Mouse (Mus musculus) limb, embryonic 10.5 days (tissue): ENCODE data around the gene Elavl4. TPM values are rescaled to one million over a fixed set of nuclear protein-coding genes. Genes with fewer than 3 reads are reported as not detected.

Experiments
- DNase-seq: peaks from one replicate; pipeline ENCODE4 v3.0.0-alpha.2; 2017; ENCODE audit warnings: low spot score
- H3K27ac ChIP-seq: fragments of 300-500 bp; sonication (generic); 2 replicates; pipeline ENCODE4 v1.5.1; 2016; ENCODE audit warnings: mild to moderate bottlenecking
- H3K27me3 ChIP-seq: fragments of 300-500 bp; sonication (generic); 2 replicates; pipeline ENCODE4 v1.6.1; 2016; ENCODE audit warnings: low read depth, mild to moderate bottlenecking; ENCODE audit not compliant: poor library complexity, severe bottlenecking
- H3K36me3 ChIP-seq: fragments of 300-500 bp; sonication (generic); 2 replicates; pipeline ENCODE4 v1.6.1; 2016; ENCODE audit warnings: mild to moderate bottlenecking, moderate library complexity
- H3K4me1 ChIP-seq: fragments of 300-500 bp; sonication (generic); 2 replicates; pipeline ENCODE4 v1.6.1; 2016
- H3K4me3 ChIP-seq: fragments of 300-500 bp; sonication (generic); 2 replicates; pipeline ENCODE4 v1.5.1; 2016; ENCODE audit warnings: mild to moderate bottlenecking, moderate library complexity
- H3K9me3 ChIP-seq: fragments of 300-500 bp; sonication (generic); replicated peaks from 2 replicates; pipeline ENCODE4 v1.6.1; 2016; ENCODE audit warnings: mild to moderate bottlenecking
- WGBS: fragments of 180-500 bp; shearing (Covaris S2); methylation state at CpG from one replicate; pipeline ENCODE4 v1.1.7; 2016; 5-methylcytosine and 5-hydroxymethylcytosine counted together
- polyA plus RNA-seq: library from polyadenylated mRNA; unstranded; fragments of >200 nt; fragmentation: Nextera tagmentation; extraction: Ambion mirVana; gene quantifications from 2 replicates; pipeline ENCODE4 v1.2.1, GENCODE M21; 2016

Elavl4 gene
- polyA plus RNA-seq, 1 experiment from 2014 or later: 5.1 TPM

DNA sequence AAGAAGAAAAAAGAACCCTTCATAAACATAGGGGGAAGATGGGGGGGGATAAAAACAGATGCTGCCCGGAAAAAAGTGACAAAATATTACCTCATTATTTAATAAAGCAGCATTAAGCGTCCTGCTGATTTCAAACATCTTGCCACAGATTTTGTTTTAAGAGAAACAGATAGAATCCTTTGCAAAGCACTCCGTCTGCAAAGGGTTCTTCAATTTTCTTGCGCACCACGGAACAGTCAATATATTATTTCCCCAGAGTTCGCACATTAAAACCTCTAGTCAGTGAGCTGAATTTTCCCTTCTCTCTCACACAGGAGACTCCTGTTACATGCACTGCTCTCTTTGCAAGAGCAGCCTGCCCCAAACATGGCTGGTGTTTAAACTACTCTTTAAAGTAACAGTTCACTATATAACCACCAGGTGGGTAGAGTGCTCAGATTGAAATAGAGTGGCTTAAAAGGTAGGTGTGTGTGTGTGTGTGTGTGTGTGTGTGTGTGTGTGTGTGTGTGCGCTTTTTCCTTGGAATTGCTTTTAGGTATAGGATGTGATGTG is 61.1 kb downstream of the Elavl4 start:
- peaks cover 22% of the 10 kb centered on the region for H3K4me1 ChIP-seq
- no peak overlapping the region for H3K27ac ChIP-seq
- WGBS: 84% methylated on average over 7 of the region's 7 CpGs
- H3K4me3 ChIP-seq: no peak overlapping the region
- no peaks in the 10 kb centered on the region for H3K27me3 ChIP-seq
- H3K9me3 ChIP-seq: no peaks in the 10 kb centered on the region
- H3K36me3 ChIP-seq: no peaks in the 10 kb centered on the region
- no peak for DNase-seq

DNA sequence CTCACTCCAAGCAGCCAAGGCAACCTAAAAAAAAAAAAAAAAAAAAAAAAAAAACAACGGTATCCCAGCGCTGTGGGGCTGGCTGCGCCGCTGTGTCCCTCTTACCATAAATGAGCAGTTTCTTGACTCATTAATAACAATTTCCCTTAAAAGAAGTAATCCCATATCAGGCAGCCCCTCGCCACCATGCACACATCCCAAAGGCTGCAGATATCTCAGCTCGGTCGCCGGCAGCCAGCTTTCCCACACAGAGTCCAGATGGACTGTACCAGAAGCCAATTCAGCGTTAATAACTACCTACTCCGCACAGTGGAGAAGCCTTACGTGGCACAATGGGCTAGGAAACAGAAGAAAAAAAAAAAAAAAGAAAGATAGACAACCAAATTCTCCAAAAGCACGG is 61.7 kb downstream of the Elavl4 start:
- Histone ChIP-seq H3K27me3 (no peaks in the 10 kb centered on the region), H3K9me3 (no peaks in the 10 kb centered on the region), H3K4me3 (no peak overlapping the region), H3K36me3 (no peaks in the 10 kb centered on the region), H3K4me1 (peaks cover 28% of the 10 kb centered on the region), H3K27ac (no peak overlapping the region)
- 78% methylated on average over 12 of the region's 12 CpGs for WGBS
- DNase-seq: no peak

DNA sequence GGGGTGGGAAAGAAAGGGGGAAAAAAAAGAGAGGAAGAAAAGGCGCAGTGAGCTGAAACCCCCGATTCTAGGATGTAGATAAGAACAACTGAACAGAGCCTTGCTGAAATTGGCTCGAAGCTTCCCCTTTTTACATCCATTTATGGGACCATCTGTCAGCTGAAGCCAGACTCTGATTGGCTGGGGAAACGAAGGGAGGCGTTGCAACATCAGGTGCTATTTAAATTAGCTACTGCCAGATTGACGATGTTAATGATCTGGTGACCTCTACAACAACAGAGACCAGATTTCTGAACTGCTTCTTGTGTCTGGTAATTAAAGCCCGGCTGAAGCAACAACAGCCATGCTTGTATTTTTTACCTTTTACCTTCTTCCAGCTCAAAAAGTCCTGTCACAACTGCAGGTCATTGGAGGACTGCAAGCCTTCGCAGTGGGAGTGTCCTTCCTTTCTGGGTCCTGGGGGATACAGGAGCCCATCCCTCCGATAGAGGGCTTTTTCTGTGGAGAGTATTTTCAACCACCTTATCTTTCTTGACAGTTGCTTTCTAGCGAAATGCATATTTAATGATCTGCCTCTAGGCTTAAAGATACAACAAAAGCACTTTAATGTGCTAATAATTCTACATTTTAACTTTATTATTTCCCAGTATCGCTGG is 64.2 kb downstream of the Elavl4 start:
- H3K27ac ChIP-seq: no peak overlapping the region

DNA sequence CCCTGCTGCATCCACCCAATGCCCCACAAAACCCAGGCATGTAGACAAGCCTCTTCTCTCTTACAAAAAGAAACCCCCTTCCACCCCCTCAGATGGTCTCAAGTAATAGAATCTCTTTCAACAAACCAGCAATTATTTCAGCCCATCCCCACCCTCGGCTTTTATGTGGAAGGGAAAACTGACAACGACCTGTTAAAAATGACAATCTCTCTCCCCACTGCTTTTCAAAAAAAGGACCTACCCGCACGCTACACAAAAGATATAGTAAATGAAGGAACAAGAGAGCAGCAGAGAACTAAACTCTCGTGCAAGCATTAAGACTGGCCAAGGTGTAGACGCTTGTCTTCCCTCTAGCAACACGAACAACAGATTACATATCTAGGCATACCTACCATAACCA is 64.9 kb downstream of the Elavl4 start:
- no peak for DNase-seq
- 59% methylated on average over 7 of the region's 7 CpGs for WGBS
- no peak overlapping the region for H3K27ac ChIP-seq
- no peaks in the 10 kb centered on the region for H3K9me3 ChIP-seq
- no peaks in the 10 kb centered on the region for H3K27me3 ChIP-seq
- H3K4me3 ChIP-seq: 0 out of 2 replicates have a peak overlapping the region, but pooled peaks have one; percentile 5
- H3K36me3 ChIP-seq: no peaks in the 10 kb centered on the region
- peaks cover 30% of the 10 kb centered on the region for H3K4me1 ChIP-seq

More for the DNA sequence above, 64.2 kb downstream of the Elavl4 start:
- H3K36me3 ChIP-seq: no peaks in the 10 kb centered on the region
- H3K27me3 ChIP-seq: no peaks in the 10 kb centered on the region
- WGBS: 22% methylated on average over 11 of the region's 11 CpGs
- H3K4me3 ChIP-seq: no peak overlapping the region
- DNase-seq: no peak
- no peaks in the 10 kb centered on the region for H3K9me3 ChIP-seq
- H3K4me1 ChIP-seq: peaks cover 30% of the 10 kb centered on the region

DNA sequence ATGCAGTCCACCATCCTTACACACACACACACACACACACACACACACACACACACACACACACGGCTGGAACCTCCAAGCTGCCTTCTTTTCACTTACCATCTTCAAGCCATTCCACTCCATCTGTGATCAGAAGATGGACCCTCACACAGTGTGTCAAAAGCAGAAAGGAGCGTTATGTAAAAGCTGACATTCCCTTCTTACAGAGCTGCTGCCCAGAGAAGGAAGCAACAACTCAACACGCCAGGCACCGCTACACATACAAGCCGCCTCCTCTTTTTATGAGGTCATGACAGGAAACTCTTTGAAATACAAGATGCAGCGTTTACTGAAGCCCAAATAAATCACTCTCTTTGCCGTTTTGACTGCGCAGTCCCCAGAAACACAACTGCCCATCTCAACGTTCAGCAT is 65.3 kb downstream of the Elavl4 start:
- Histone ChIP-seq H3K9me3 (no peaks in the 10 kb centered on the region), H3K27me3 (no peaks in the 10 kb centered on the region), H3K27ac (no peak overlapping the region), H3K4me3 (0 out of 2 replicates have a peak overlapping the region, but pooled peaks have one; percentile 5), H3K36me3 (no peaks in the 10 kb centered on the region), H3K4me1 (peaks cover 30% of the 10 kb centered on the region)
- DNase-seq: peak; percentile 39
- 18% methylated on average over 9 of the region's 9 CpGs for WGBS

DNA sequence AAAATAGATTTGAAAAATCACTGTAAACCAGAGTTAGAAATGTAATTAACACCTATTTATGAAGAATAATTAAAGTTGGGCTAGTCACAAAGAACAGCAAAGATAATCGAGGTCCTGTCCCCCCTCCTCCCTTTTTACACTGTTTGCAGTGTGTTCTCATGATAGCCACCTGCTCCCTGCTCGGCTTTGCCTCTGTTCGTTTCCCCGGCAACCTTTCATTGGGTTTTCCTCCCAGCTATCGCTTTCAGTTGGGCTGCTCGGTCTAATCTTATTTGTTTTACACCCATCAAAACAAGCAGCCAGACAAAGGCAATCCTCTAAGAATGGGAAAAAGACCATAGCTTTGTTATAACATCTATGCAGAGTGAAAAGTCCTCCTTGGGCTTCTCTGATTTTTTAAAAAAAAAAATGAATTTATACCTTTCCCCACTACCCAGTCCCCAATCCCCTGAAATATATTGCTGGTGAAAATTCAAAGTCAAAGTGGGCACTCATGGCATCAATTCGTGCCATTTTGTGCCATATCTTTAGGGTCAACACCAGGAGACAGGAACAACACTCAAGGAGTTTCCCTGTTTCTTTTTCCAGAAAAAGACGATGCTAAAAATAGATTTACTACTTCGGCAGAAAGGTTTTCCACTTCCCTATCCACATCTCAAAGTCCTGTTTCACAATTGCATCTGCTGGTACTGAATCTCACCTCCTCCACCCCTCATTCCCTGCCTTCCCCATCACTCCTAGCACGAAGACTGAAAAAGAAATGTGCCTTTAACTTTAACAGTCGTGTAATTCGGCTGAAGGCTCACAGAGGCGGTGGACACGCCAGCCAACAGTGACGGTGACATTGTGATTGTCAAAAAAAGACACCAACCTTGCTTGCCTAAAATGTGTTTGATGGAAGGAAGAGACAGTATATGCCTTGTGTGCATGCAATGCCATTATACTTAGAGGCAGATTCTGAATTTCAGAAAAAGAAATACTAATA is 66.1 kb downstream of the Elavl4 start:
- H3K36me3 ChIP-seq: no peaks in the 10 kb centered on the region
- no peak overlapping the region for H3K27ac ChIP-seq
- WGBS: 37% methylated on average over 15 of the region's 15 CpGs
- H3K27me3 ChIP-seq: no peaks in the 10 kb centered on the region
- DNase-seq: no peak
- no peaks in the 10 kb centered on the region for H3K9me3 ChIP-seq
- 0 out of 2 replicates have a peak overlapping the region, but pooled peaks have one; percentile 5 for H3K4me3 ChIP-seq
- peaks cover 30% of the 10 kb centered on the region for H3K4me1 ChIP-seq

DNA sequence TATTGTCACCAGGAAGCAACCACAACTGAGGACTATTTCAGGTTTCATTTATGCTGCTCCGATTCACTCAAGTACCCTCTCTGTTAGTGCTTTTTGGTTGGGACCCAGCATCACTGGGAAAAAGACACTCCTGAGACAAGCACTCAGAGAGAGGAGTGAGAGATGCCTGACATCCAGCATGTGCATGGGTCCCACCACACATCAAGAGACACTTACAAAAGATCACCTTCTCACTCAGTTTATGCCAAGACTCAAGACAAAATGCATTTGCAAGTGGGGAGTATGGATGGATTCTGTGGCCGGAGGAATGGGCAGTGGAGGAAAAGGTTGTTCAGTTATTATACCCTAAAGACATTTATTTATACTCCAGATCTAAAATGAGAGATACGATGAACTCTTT is 67.3 kb downstream of the Elavl4 start:
- Histone ChIP-seq H3K27ac (no peak overlapping the region), H3K4me1 (peaks cover 30% of the 10 kb centered on the region), H3K27me3 (no peaks in the 10 kb centered on the region), H3K36me3 (no peaks in the 10 kb centered on the region), H3K9me3 (no peaks in the 10 kb centered on the region), H3K4me3 (no peak overlapping the region)
- 89% methylated on average over 3 of the region's 3 CpGs for WGBS
- DNase-seq: no peak

DNA sequence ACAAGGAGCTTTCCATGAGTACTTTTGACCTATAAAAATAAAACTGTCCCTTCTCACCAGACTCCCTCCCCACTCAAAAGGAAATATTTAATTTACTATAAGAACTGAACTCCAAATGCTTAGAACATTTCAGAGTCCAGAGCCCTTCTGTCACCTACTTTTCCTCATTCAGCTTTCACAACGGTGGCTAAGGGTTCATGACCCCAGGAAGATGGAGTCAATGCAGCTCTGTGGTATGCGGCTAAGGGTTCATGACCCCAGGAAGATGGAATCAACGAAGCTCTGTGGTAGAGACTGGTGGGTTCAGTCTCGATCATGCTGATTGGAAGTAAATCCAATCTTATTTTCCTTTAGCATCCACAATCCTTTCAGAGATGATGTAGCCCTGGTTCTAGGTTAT is 81.7 kb downstream of the Elavl4 start:
- Histone ChIP-seq H3K27ac (no peak overlapping the region), H3K27me3 (no peaks in the 10 kb centered on the region), H3K4me1 (0 out of 2 replicates have a peak, but pooled peaks cover 3% of the 10 kb centered on the region), H3K4me3 (no peak overlapping the region), H3K36me3 (no peaks in the 10 kb centered on the region), H3K9me3 (no peaks in the 10 kb centered on the region)
- WGBS: 37% methylated on average over 4 of the region's 4 CpGs
- DNase-seq: no peak

DNA sequence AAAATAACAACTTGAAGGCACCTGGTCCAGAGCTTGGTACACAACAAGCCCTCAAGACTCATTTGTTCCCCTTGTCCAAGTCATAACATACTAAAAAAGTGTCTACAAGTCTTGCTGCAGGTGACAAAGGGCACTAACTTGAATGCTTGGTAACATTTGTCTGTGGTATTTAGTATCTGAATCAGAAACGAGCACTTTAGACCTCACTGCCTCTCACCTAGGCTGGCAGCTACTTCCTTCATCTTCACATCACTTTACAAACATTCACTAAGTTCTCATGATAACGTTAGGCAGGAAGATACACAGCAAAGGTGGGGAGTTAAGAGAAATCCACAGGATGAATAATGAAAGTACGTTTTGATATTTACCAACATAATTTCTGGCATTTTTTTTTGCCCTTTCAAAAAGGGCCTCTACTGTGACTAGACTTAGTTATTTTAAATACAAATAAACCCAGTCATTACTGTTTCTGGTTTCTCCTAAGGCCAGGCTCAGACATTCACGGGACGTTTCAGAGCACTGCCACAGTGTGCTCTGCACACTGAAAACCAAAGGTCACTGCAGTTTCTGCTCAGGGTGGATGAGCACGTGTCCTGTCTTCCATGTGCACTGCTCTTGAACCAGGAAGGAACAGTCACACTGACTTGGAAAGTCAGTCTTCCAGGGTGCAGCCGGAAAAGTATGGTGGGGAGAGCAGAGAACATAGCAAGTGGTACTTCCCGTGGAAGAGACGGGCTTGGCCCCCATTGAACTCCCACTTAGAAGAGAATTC is 84.7 kb downstream of the Elavl4 start:
- H3K36me3 ChIP-seq: no peaks in the 10 kb centered on the region
- H3K4me1 ChIP-seq: 0 out of 2 replicates have a peak, but pooled peaks cover 3% of the 10 kb centered on the region
- no peak overlapping the region for H3K4me3 ChIP-seq
- DNase-seq: no peak
- no peaks in the 10 kb centered on the region for H3K27me3 ChIP-seq
- 84% methylated on average over 9 of the region's 9 CpGs for WGBS
- H3K27ac ChIP-seq: no peak overlapping the region
- H3K9me3 ChIP-seq: no peaks in the 10 kb centered on the region

DNA sequence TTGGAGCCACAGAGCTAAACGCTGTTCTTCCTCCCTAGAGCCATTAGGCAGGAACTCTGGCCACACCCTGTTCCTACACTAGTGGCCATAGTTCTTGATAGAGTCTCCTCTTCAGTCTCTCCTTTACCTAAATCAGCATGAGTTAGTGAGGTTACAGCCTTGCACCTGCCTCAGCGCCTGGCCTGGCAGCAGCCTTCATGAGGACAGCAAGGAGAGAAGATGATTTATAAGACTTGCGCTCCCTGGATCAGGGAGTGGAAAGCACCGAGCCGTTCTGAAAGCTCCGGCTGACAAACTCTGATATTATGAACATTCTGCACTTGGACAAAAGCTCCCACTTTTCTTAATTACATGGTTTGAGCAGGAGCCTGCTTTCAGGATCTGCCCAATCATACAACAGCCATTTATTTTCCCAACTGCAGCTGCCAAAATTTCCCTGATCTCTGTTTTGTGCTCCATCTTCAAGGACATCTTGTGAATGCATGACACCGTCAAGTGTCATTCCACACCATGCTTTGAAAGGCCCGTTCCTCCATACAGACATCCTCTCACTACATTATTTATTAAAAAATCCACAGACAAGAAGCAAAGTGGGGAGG is 87.3 kb downstream of the Elavl4 start:
- Histone ChIP-seq H3K4me1 (no peaks in the 10 kb centered on the region), H3K9me3 (no peaks in the 10 kb centered on the region), H3K27me3 (no peaks in the 10 kb centered on the region), H3K4me3 (no peak overlapping the region), H3K27ac (no peak overlapping the region), H3K36me3 (no peaks in the 10 kb centered on the region)
- WGBS: 75% methylated on average over 8 of the region's 8 CpGs
- DNase-seq: no peak

DNA sequence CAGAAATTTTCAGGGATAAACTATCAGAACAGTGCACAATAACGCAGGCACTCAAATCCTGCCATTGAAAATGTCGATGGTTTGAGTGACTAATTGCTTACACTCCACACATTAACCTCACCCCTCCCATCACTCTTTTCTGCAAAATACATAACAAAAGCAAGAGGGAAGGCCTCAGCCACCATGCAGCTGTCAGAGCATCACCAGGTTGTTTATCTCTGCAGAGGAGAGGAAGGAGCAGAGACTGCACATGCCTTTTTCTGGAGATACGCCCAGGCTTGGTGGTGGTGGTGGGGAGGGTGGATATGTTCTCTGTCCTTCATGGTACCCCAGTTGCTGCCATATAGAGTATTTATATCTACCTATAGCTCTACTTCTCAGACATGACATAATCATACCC is 94.3 kb downstream of the Elavl4 start:
- Histone ChIP-seq H3K27ac (no peak overlapping the region), H3K4me1 (no peaks in the 10 kb centered on the region), H3K4me3 (no peak overlapping the region), H3K27me3 (no peaks in the 10 kb centered on the region), H3K9me3 (no peaks in the 10 kb centered on the region), H3K36me3 (no peaks in the 10 kb centered on the region)
- no peak for DNase-seq
- 73% methylated on average over 3 of the region's 3 CpGs for WGBS

DNA sequence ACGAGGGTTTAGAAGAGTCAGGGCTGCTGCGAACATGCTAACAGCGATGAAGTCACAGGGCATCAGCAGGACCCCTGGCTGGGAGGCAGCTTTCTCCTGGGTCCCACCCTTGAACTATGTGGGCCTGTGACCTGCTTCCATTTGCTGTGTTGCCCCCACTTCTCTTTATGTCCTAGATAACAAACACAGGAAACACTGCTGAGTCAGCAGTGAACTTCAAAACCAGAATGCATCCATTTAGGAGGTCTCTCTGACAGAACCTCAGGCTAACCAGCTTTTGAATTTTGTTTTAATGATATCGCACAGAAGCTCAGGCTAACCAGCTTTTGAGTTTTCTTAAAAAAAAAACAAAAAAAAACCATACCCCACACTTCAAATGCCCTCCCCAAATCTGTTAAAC is 96.1 kb downstream of the Elavl4 start:
- no peak for DNase-seq
- Histone ChIP-seq H3K36me3 (no peaks in the 10 kb centered on the region), H3K27ac (no peak overlapping the region), H3K4me3 (no peak overlapping the region), H3K4me1 (no peaks in the 10 kb centered on the region), H3K27me3 (no peaks in the 10 kb centered on the region), H3K9me3 (no peaks in the 10 kb centered on the region)
- 92% methylated on average over 4 of the region's 4 CpGs for WGBS
